Mouse (Mus musculus) heart, embryonic 12.5 days (tissue): Measurements from ENCODE around the gene Olfr667. TPM values are rescaled to one million over a fixed set of nuclear protein-coding genes. Genes with fewer than 3 reads are reported as not detected.
"Not testable (repeated sequence)": the region's sequence is repeated elsewhere in the genome, so short reads cannot be mapped to it uniquely, and the experiment has no call there.

Experiments used
- ATAC-seq: fragments of 200-750 bp; cut with Nextera tagmentation; 2 replicates; pipeline ENCODE4 v1.8.0; 2017; ENCODE audit warnings: moderate TSS enrichment, moderate library complexity; ENCODE audit not compliant: insufficient number of reproducible peaks, low FRiP score
- H3K27ac ChIP-seq: fragments of 300-500 bp; sonication (generic); 2 replicates; pipeline ENCODE4 v1.5.1; 2016; ENCODE audit warnings: mild to moderate bottlenecking, moderate library complexity; ENCODE audit not compliant: poor library complexity, severe bottlenecking
- H3K27me3 ChIP-seq: fragments of 300-500 bp; sonication (generic); replicated peaks from 2 replicates; pipeline ENCODE4 v1.6.1; 2016; ENCODE audit warnings: mild to moderate bottlenecking, moderate library complexity
- H3K36me3 ChIP-seq: fragments of 300-500 bp; sonication (generic); 2 replicates; pipeline ENCODE4 v1.6.1; 2016; ENCODE audit warnings: mild to moderate bottlenecking, moderate library complexity
- H3K4me1 ChIP-seq: fragments of 300-500 bp; sonication (generic); replicated peaks from 2 replicates; pipeline ENCODE4 v1.6.1; 2016; ENCODE audit warnings: mild to moderate bottlenecking
- H3K4me2 ChIP-seq: fragments of 300-500 bp; sonication (generic); 2 replicates; pipeline ENCODE4 v1.6.1; 2016; ENCODE audit warnings: mild to moderate bottlenecking, moderate library complexity
- H3K4me3 ChIP-seq: fragments of 300-500 bp; sonication (generic); 2 replicates; pipeline ENCODE4 v1.5.1; 2016; ENCODE audit warnings: mild to moderate bottlenecking
- H3K9ac ChIP-seq: fragments of 300-500 bp; sonication (generic); 2 replicates; pipeline ENCODE4 v1.6.1; 2016; ENCODE audit warnings: mild to moderate bottlenecking, moderate library complexity
- H3K9me3 ChIP-seq: fragments of 300-500 bp; sonication (generic); replicated peaks from 2 replicates; pipeline ENCODE4 v1.6.1; 2016; ENCODE audit warnings: mild to moderate bottlenecking, moderate library complexity
- WGBS: fragments of 180-500 bp; shearing (Covaris S2); methylation state at CpG from one replicate; pipeline ENCODE4 v1.1.7; 2016; 5-methylcytosine and 5-hydroxymethylcytosine counted together
- polyA plus RNA-seq: library from polyadenylated mRNA; unstranded; fragments of >200 nt; fragmentation: Nextera tagmentation; extraction: Ambion mirVana; gene quantifications from 2 replicates; pipeline ENCODE4 v1.2.1, GENCODE M21; 2016

The Olfr667 gene
- polyA plus RNA-seq, result not detected in 2 replicates

DNA sequence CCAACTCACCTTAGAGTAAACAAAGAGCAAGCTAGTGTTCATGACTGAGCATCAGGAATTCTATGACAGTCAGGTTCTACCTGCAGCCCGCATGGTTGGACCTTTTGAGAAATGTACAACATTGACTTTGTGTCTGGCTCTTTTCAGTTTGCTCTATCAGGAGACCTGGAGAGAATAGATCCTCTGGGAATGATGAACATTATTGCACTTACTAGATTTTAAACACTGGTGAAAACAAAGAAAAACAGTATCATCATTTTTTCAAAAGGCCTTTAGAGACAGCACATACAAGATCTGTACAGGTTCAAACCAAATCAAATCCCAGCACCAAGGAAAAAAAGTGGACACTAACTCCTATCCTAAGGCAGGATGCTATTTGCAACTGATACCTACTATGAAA, at the start of gene Olfr667:
Olfr667 (minus strand) TSS at position 101 of the 400 bp plus-strand sequence.
- 82% methylated on average over 1 of the region's 1 CpGs for WGBS
- H3K9ac ChIP-seq, result no peak within 1 kb of the TSS
- H3K4me2 ChIP-seq, result no peak within 1 kb of the TSS
- no peaks in the 10 kb centered on the region for H3K4me1 ChIP-seq
- H3K36me3 ChIP-seq, result no peaks in the 10 kb centered on the region
- H3K27me3 ChIP-seq, result no peaks in the 10 kb centered on the region
- H3K27ac ChIP-seq, result no peak within 1 kb of the TSS
- H3K4me3 ChIP-seq, result no peak within 1 kb of the TSS
- no peak for ATAC-seq
- H3K9me3 ChIP-seq, result no peaks in the 10 kb centered on the region

DNA sequence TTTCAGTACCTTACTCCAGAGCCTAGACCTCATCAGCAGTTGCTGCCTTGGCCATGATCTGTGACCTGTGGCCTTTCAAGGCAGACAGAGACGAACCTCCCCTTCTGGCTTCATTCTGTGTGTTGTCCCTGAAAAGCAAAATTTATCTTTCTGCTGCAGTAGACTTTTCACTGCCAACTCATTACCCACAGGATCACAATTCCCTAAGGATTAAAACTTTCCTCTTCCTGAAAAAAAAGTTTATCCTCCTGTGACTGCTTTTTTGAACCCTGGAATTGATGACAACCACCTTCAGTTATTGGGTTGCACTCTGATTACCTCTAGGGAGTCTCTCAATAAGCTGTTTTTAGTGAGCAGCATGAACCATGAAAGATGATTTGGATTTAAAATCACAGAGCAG, 41.2 kb upstream of the Olfr667 start, which contains the start of gene Olfr670:
Olfr670 (minus strand) TSS at position 101 of the 400 bp plus-strand sequence.
- H3K4me3 ChIP-seq, result no peak within 1 kb of the TSS
- H3K27me3 ChIP-seq, result no peaks in the 10 kb centered on the region
- H3K9ac ChIP-seq, result no peak within 1 kb of the TSS
- 59% methylated on average over 1 of the region's 1 CpGs for WGBS
- no peak within 1 kb of the TSS for H3K27ac ChIP-seq
- H3K4me2 ChIP-seq, result no peak within 1 kb of the TSS
- ATAC-seq, result no peak
- no peaks in the 10 kb centered on the region for H3K36me3 ChIP-seq
- H3K9me3 ChIP-seq, result 0 out of 2 replicates have a peak, but pooled peaks cover 2% of the 10 kb centered on the region
- no peaks in the 10 kb centered on the region for H3K4me1 ChIP-seq

DNA sequence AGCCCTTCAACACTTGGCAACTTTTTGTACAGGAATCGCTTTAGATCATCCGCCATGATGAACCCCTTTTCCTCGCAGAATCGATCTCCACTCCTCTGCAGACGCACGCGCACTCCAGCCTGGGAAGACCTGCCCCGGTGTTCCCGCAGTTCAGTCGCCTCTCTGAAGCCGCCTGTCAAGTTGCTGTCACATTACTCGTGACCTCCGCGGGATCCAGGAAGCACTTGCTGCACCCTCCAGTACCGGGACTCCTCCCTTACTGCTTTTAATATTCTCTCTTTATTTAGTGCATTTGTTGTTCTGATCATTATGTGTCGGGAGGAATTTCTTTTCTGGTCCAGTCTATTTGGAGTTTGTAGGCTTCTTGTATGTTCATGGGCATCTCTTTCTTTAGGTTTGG, 29.0 kb upstream of the Olfr667 start:
- WGBS, result 88% methylated on average over 16 of the region's 16 CpGs
- H3K4me1 ChIP-seq, result not testable (repeated sequence)

DNA sequence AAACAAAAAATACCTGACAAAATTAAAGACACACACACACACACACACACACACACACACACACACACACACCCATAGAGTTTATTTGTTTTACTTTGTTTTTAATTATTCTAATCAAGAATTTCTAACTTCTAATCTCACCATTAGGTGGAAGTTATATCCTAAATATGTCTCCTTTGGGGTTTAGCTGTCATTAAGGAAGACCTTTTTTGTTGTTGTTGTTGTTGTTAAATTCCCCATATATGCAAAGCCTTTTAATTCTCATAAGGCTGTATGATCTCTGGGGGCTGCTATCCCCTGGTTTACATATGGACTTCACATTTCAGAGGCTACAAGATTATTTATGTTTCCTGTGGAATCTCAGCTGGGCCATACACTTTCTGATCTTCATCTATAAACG, 12.7 kb upstream of the Olfr667 start, which contains the start of gene Olfr669:
Olfr669 (plus strand) TSS at position 301 of the 400 bp plus-strand sequence.
- H3K4me2 ChIP-seq, result no peak within 1 kb of the TSS
- no peaks in the 10 kb centered on the region for H3K27me3 ChIP-seq
- no peaks in the 10 kb centered on the region for H3K4me1 ChIP-seq
- H3K9me3 ChIP-seq, result no peaks in the 10 kb centered on the region
- no peaks in the 10 kb centered on the region for H3K36me3 ChIP-seq
- no peak within 1 kb of the TSS for H3K4me3 ChIP-seq
- ATAC-seq, result no peak
- H3K27ac ChIP-seq, result no peak within 1 kb of the TSS
- H3K9ac ChIP-seq, result no peak within 1 kb of the TSS
- WGBS, result 86% methylated on average over 1 of the region's 1 CpGs

More for the DNA sequence above, 29.0 kb upstream of the Olfr667 start:
- H3K27me3 ChIP-seq, H3K4me3 ChIP-seq, H3K9ac ChIP-seq, H3K9me3 ChIP-seq, ATAC-seq, H3K36me3 ChIP-seq, H3K4me2 ChIP-seq, H3K27ac ChIP-seq: not testable (repeated sequence)

DNA sequence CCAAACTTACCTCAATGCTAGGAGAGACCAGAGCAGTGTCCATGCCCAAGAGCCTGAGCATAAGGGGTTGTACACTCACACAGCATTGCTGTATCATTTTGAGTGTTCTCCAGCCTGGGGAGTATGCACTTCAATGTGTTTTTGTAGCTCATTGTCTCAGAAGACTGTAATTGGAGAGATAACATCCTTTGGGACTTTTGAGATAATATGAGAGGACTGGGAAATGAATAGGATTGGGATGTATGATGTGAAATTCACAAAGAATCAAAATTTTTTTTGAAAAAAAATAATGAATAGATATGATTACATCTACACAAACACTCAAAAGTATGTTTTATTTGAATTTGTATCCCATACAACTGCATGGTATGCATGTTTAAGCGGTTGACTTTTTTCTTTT, 6.7 kb upstream of the Olfr667 start, which contains the start of gene Olfr668:
Olfr668 (minus strand) TSS at position 101 of the 400 bp plus-strand sequence.
- Histone ChIP-seq H3K4me2 (no peak within 1 kb of the TSS), H3K4me1 (no peaks in the 10 kb centered on the region), H3K9me3 (no peaks in the 10 kb centered on the region), H3K36me3 (no peaks in the 10 kb centered on the region), H3K27me3 (no peaks in the 10 kb centered on the region), H3K27ac (no peak within 1 kb of the TSS), H3K9ac (no peak within 1 kb of the TSS), H3K4me3 (no peak within 1 kb of the TSS)
- ATAC-seq, result no peak
- WGBS, result 57% methylated on average over 1 of the region's 1 CpGs

DNA sequence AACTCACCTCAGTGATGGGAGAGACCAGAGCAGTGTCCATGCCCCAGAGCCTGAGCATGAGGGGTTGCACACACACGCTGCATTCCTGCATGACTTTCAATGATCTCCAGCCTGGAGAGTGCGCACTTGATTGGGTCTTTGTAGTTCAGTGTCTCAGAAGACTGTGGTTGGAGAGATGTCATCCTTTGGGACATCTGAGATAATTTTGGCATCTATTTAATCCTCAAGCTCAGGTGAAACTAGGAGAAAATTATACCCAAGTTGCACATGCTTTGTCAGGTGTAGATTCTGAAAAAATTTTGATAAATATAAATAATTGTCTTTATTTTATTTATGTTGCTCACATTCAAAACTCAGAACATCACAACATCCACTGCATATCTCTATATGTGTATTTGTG, 25.4 kb downstream of the Olfr667 start, which contains the start of gene Olfr666:
Olfr666 (minus strand) TSS at position 101 of the 400 bp plus-strand sequence.
- Histone ChIP-seq H3K4me3 (no peak within 1 kb of the TSS), H3K9ac (no peak within 1 kb of the TSS), H3K36me3 (no peaks in the 10 kb centered on the region), H3K4me1 (no peaks in the 10 kb centered on the region), H3K4me2 (no peak within 1 kb of the TSS), H3K9me3 (no peaks in the 10 kb centered on the region), H3K27me3 (no peaks in the 10 kb centered on the region), H3K27ac (no peak within 1 kb of the TSS)
- 74% methylated on average over 2 of the region's 2 CpGs for WGBS
- no peak for ATAC-seq

DNA sequence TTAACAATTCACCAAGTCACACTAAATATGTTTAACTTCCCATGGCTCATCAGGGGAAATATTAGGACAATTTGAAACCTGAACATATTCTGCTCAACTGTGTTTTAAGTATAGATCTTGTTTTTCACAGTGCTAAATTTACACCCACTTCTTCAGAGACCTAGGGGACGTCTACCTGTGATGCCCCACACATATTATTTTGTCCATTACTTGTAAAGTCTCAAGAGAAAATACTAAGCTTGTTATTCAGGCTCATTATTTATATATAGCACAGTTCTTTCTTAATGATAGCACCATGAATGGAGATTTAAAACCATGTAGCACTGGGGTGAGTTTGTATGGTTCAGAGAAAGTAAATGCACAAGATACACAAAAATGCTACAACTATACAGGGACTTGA, 43.6 kb downstream of the Olfr667 start, which contains the start of gene Olfr665:
Olfr665 (plus strand) TSS at position 301 of the 400 bp plus-strand sequence.
- H3K4me1 ChIP-seq, result no peaks in the 10 kb centered on the region
- no peak for ATAC-seq
- H3K4me3 ChIP-seq, result no peak within 1 kb of the TSS
- H3K4me2 ChIP-seq, result no peak within 1 kb of the TSS
- no peak within 1 kb of the TSS for H3K9ac ChIP-seq
- no peaks in the 10 kb centered on the region for H3K9me3 ChIP-seq
- 44% methylated on average over 1 of the region's 1 CpGs for WGBS
- H3K36me3 ChIP-seq, result no peaks in the 10 kb centered on the region
- H3K27ac ChIP-seq, result no peak within 1 kb of the TSS
- H3K27me3 ChIP-seq, result no peaks in the 10 kb centered on the region

Other genes with a start within 250 kb of the Olfr667 start
- gene Olfr661, start 235.0 kb downstream of the Olfr667 start, polyA plus RNA-seq, result not detected in 2 replicates
- gene Usp17le, start 144.0 kb downstream of the Olfr667 start, polyA plus RNA-seq, result not detected in 2 replicates
- gene Usp17lb, start 78.9 kb downstream of the Olfr667 start, polyA plus RNA-seq, result not detected in 2 replicates
- not detected in 2 replicates for gene Usp17la, start 64.5 kb downstream of the Olfr667 start, polyA plus RNA-seq
- gene Olfr665, start 43.5 kb downstream of the Olfr667 start, polyA plus RNA-seq, result not detected in 2 replicates
- not detected in 2 replicates for gene Olfr666, start 25.5 kb downstream of the Olfr667 start, polyA plus RNA-seq
- gene Olfr668, start 6.6 kb upstream of the Olfr667 start, polyA plus RNA-seq, result not detected in 2 replicates
- not detected in 2 replicates for gene Olfr669, start 12.8 kb upstream of the Olfr667 start, polyA plus RNA-seq
- not detected in 2 replicates for gene Olfr670, start 41.1 kb upstream of the Olfr667 start, polyA plus RNA-seq
- not detected in 2 replicates for gene Olfr671, start 57.6 kb upstream of the Olfr667 start, polyA plus RNA-seq
- not detected in 2 replicates for gene Olfr672, start 80.5 kb upstream of the Olfr667 start, polyA plus RNA-seq
- not detected in 2 replicates for gene Olfr675, start 107.0 kb upstream of the Olfr667 start, polyA plus RNA-seq
- not detected in 2 replicates for gene Olfr676, start 111.2 kb upstream of the Olfr667 start, polyA plus RNA-seq
- not detected in 2 replicates for gene Olfr677, start 129.9 kb upstream of the Olfr667 start, polyA plus RNA-seq
- not detected in 2 replicates for gene Olfr678, start 143.0 kb upstream of the Olfr667 start, polyA plus RNA-seq
- gene Olfr679, start 159.7 kb upstream of the Olfr667 start, polyA plus RNA-seq, result not detected in 2 replicates
- not detected in 2 replicates for gene Olfr680-ps1, start 171.3 kb upstream of the Olfr667 start, polyA plus RNA-seq
- gene Olfr681, start 195.4 kb upstream of the Olfr667 start, polyA plus RNA-seq, result not detected in 2 replicates
- gene Olfr683, start 225.5 kb upstream of the Olfr667 start, polyA plus RNA-seq, result not detected in 2 replicates
- not detected in 2 replicates for gene Olfr684, start 242.2 kb upstream of the Olfr667 start, polyA plus RNA-seq